Mouse (Mus musculus) spleen, adult 2 months (tissue): ENCODE measurements around the gene Ska3.

Source experiments
- CTCF ChIP-seq: fragments of 200-500 bp; IDR thresholded peaks from 2 replicates; pipeline ENCODE4 v1.5.1; 2011; ENCODE audit warnings: mild to moderate bottlenecking, inconsistent platforms; ENCODE audit not compliant: insufficient read depth, insufficient read length, insufficient replicate concordance; ENCODE audit errors: extremely low read depth
- POLR2A ChIP-seq: fragments of 200-500 bp; IDR thresholded peaks from 2 replicates; pipeline ENCODE4 v1.6.1; 2011; ENCODE audit warnings: low read depth, low read length, inconsistent platforms

- TF ChIP-seq POLR2A (no peak), CTCF (no peak)
Measured at GRCm38 (mm10) chr14:57858601-57859000, 32.6 kb upstream of the Ska3 start.
